Mouse (Mus musculus): Measurements from ENCODE around the gene BC004004.
A peak's percentile ranks its signal among the peaks of the same experiment; 100 is the strongest.
"Not testable (repeated sequence)": the region's sequence is repeated elsewhere in the genome, so short reads cannot be mapped to it uniquely, and the experiment has no call there.

BC004004 gene

GRCm38 (mm10) chr17:29268682-29269348, at the start of gene BC004004:
Gene BC004004 (plus strand): TSS chr17:29268788.
- DNase-seq (ENCODE audit: low read depth), result peak; percentile 94

- DNase-seq (ENCODE audit: low read depth), result no peak
These were observed 48.0 kb upstream of the BC004004 start for GRCm38 (mm10) chr17:29220631-29221030.

GRCm38 (mm10) chr17:29231109-29231508, 37.5 kb upstream of the BC004004 start:
- no peak for DNase-seq (ENCODE audit: low read depth)

DNA sequence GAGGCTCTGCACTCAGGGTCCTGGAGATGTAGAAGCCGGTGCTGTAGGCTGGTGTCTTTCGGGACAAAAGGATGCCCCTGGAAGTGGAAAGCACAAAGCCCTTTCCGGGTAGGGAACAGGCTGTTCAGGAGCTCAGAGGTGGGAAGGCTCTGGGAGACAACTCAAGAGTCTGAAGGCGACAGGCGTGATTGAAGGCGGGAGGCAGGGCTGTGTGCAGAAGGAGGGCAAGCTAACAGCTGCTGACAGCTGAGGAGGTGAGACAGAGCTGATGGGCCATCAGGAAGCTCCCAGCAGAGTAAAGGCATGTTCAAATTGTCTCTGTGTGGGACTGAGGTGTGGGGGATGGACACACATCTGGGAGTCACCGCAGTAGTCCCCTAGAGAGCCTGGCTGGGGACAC, 32.5 kb upstream of the BC004004 start:
- DNase-seq (ENCODE audit: low read depth), result no peak

- DNase-seq (ENCODE audit: low read depth), result no peak
These were observed 31.3 kb upstream of the BC004004 start for GRCm38 (mm10) chr17:29237267-29237771.

- no peak for DNase-seq (ENCODE audit: low read depth)
These were observed 30.7 kb upstream of the BC004004 start, which contains the start of gene Cpne5 for GRCm38 (mm10) chr17:29237772-29238420. Gene Cpne5 (minus strand): TSS chr17:29238167.

- DNase-seq (ENCODE audit: low read depth), result no peak
These were observed 30.1 kb upstream of the BC004004 start for GRCm38 (mm10) chr17:29238421-29238945.

DNA sequence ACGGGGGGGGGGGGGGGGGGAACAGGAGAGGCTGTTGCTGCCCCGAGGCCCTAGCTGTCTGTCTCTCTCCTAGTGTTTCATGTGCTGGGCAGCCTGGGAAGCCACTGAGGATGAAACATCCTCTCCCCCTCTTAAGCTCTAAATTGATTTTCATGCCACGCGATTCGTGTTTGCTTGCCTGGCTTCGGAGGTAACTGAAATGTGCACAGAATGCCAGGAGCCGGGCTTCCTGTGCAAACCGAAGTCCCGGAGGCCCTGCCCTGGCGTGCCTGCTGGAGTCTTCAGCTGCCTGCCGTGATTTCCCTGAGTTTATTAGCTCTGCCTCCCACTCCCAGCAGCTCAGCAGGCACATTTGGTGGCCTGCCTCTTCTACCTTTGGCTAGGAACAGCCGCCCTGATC, 23.7 kb upstream of the BC004004 start:
- DNase-seq (ENCODE audit: low read depth), result no peak

DNA sequence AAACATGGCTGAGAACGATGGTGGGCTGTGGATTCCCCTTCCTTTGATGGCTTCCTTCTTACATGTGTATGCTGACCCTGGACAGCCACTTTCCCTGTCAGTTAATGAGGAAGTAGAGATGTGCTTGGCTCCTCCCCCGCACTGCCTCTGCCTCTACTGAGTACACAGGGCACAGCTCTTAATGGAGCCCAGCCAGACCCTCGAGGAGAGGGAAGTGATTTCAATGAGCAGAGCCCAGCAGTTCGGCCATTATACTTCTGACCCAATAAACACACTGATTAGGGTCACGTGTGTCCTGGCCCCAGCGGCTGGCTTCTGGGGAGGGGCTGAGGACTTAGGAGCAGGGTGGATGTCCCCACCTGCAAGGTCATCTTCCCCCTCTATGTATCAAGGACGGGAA, 22.9 kb upstream of the BC004004 start:
- DNase-seq (ENCODE audit: low read depth), result no peak

DNA sequence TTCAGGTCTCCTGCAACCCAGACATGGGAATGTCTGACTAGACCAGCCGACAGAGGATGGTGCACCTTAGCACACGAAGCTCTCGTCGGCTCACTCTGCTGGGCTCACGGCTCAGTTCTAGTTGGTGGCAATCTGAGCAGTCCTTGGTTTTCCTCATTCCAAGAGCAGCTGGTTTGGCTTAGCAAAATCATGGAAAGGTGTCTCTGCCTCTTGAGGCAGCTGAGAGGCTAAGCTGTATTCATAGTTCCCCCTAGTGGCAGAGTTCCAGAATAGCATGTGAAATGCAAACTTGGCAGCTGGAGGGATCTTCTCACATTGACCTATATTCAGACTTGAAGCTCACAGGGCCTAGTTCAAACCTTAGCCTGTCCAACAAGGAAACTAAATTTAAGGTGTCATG, 22.0 kb upstream of the BC004004 start:
- peak; percentile 77 for DNase-seq (ENCODE audit: low read depth)

DNA sequence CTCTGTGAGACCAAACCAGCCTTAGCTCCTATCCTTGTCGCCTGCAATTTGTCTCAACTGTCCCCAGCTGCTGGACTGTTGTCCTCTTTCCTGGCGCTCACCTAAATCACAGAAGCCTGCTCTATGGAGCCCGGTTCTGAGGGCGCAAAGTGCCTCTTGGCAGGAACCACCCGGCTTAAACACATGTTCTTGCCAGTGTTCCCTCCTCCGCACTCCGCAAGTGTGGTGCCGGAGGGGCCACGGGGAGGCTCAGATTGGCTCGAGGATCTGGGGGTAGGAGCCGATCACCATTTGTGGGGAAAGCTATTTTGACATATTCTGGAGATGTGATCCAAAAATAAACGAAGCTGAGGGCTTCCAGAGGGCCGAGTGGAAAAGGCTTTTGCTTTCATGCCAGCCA, 20.7 kb upstream of the BC004004 start:
- no peak for DNase-seq (ENCODE audit: low read depth)

- DNase-seq (ENCODE audit: low read depth), result peak; percentile 47
These were observed 19.1 kb upstream of the BC004004 start for GRCm38 (mm10) chr17:29249512-29249911.

GRCm38 (mm10) chr17:29251006-29251405, 17.6 kb upstream of the BC004004 start:
- not testable (repeated sequence) for DNase-seq (ENCODE audit: low read depth)

DNA sequence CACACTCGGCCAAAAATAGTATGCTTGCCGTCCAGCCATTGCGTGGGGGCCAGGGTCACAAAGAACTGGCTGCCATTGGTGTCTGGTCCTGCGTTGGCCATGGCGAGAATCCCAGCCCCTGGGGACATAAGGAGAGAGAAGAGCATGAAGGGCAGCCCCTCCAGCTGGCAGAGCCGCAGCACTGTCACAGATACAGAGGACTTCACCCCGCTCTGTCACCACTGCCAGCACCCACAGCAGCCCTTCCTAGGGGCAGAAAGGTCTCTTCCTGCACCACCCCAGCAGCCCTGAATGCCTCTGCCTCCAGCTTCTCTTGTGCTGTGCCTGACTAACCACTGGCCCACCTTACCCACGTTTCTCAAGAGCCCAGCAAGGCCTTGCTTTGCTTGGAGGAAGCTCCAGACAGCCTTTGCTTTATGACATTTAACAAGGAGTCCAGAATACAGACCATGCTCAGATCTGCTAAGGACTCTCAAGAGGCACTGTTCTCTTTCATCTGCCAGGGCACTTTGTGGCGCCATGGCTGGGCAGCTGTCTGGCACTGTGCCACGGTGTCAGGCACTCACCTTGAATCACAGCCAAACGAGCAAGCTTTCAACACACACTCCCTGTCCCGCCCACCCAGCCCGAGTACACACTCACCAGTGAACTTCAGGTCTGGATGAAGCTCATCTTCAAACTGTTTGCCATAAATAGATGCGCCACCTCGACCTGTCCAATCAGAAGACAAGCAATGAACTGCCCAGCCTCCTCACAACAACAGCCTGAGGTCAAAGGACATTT, 16.8 kb upstream of the BC004004 start:
- no peak for DNase-seq (ENCODE audit: low read depth)

DNA sequence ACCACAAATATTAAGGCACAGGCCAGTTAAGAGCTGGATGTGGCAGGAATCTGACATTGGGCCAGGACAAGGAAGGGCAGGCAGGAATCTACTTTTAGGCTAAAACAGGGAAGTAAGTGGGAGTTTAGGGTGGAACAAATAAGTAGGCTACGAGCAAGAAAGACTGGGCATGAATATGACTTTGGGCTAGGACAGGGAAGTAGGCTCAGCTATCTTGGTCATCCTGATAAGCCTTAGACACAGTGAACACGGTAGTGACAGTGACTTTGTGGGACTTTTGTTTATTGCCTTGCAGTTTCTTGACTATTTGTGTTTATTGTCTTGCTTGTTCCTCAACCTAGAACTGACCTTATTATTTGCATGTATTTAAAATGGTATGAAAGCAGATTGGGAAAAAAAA, 15.4 kb upstream of the BC004004 start:
- DNase-seq (ENCODE audit: low read depth), result no peak

DNA sequence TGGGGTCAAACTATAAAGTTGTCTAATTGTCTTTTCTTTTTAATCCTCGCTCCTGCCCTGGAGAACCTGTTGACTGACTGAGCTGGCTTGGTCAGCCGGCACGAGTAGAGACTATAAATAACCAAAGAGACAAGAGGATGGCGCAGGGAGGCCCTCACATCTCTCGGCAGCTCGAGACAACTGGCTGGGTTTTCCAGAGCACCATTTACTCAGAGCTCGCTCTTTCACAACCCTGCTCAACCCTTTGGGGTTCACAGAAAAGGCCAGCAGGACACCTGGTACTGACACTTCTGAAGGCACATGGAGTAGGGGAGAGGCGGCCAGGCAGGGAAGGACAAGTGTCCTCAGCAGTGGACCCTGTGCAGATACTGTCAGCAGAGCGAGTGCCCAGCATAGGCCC, 14.9 kb upstream of the BC004004 start:
- DNase-seq (ENCODE audit: low read depth), result no peak

GRCm38 (mm10) chr17:29254784-29255183, 13.8 kb upstream of the BC004004 start:
- DNase-seq (ENCODE audit: low read depth), result not testable (repeated sequence)

- DNase-seq (ENCODE audit: low read depth), result no peak
These were observed 12.1 kb upstream of the BC004004 start for GRCm38 (mm10) chr17:29256507-29256906.

DNA sequence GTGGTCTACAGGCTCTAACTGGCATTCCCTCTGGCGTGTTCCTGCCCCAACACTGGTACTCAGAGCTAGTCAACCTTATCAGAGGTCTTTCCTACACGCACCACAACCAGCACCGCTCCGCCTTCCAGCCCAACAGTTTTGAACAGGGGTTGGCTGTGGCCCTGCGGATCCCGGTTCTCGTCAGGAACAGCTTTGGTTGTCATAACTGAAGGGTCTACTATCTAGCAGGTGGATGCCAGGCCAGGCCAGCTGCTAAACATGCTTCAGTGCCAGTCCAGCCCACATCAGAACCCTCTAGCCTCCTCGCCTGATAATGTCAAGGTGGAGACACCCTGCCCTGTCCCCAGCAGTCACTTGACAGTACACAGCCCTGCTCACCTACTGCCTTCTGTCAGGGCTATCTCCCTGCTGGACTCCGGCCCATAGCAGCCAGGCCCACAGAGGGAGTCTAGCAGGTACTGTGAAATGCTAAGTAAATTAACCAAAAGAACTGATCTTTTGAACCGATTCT, 11.5 kb upstream of the BC004004 start:
- DNase-seq (ENCODE audit: low read depth), result no peak

DNA sequence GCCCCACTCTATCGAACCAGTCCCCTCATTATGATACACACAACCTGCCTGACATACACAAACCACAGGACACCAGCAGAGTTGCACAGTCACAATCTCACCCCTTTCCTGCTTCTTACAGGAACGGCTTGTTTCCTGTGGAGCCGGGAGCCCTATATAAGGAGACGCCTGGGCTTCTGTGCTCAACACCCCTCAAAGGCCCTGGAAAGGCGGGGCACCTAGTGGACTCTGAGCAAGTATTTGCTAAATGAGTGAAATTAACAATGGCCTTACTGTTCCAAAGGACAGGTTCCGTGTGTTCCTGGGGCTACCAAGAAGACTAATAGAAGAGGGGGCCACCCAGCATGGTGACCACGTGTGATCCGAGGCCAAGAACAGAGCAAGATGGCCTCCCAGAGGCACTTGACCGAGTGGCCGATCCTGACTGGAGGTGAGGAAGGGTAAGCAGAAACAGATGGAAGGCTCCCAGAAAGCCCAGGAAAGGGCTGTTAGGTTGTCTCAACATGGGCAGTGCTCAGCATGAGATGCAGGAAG, 10.5 kb upstream of the BC004004 start:
- DNase-seq (ENCODE audit: low read depth), result no peak

- DNase-seq (ENCODE audit: low read depth), result no peak
These were observed 9.7 kb upstream of the BC004004 start for GRCm38 (mm10) chr17:29258921-29259320.

GRCm38 (mm10) chr17:29259489-29259888, 9.1 kb upstream of the BC004004 start:
- peak; percentile 93 for DNase-seq (ENCODE audit: low read depth)

Data from naive thymus-derived CD4-positive, alpha-beta T cell, adult 2 months (primary cell).